Mouse (Mus musculus) ovary, adult 2 months (tissue): ENCODE data around the gene Six6. TPM values are rescaled to one million over a fixed set of nuclear protein-coding genes. Genes with fewer than 3 reads are reported as not detected.

ENCODE experiments used
- polyA plus RNA-seq: library from polyadenylated mRNA; depleted of rRNA; stranded (reverse); fragments of >200 nt; gene quantifications from 2 replicates; pipeline ENCODE4 v1.2.3, GENCODE M21; 2012; rRNA removed

Gene Six6
- polyA plus RNA-seq, result not detected in 2 replicates

DNA sequence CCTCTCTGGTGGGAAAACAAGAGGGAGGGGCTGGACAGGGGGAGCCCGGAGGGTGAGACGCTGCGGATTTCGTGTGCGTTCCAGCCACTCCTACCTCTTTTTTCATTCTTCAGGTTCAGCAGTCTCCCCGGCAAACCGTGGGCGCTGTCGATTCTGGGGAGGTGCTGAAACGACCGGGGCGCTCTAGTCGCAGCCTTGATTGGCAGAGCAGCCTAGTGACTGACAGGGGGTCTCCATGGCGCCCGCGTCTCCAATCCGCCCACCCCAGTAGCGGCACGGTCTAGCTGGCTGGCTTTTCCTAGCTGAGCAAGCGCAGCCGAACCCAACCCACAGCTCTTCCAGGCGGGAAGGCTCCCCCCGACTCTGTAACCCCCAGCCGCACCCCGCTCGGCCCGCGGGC lies at the start of gene Six6:
Gene Six6, plus strand, starts transcription at position 277 of the 400 bp plus-strand sequence.

GRCm38 (mm10) chr12:72940071-72940821 lies 554 bp downstream of the Six6 start, which contains the start of gene 4930447C04Rik:
Gene 4930447C04Rik (minus strand): TSS chr12:72940774.

Other genes starting within 250 kb of the Six6 start
- 23.2 and 25.5 TPM in 2 replicates for gene Ppm1a, start 182.4 kb upstream of the Six6 start, polyA plus RNA-seq
- not detected in 2 replicates for gene 4930447C04Rik, start 882 bp downstream of the Six6 start, polyA plus RNA-seq
- 0.31 and 0.71 TPM in 2 replicates for gene Six1, start 114.0 kb downstream of the Six6 start, polyA plus RNA-seq
- gene Six4, start 173.6 kb downstream of the Six6 start, polyA plus RNA-seq, result 1.4 and 1.7 TPM in 2 replicates
- gene Mnat1, start 183.8 kb downstream of the Six6 start, polyA plus RNA-seq, result 3.3 and 4.6 TPM in 2 replicates